Mouse (Mus musculus) C2C12 (cell line): ENCODE results near the gene Aif1l. TPM values are rescaled to one million over a fixed set of nuclear protein-coding genes. Genes with fewer than 3 reads are reported as not detected.

ENCODE experiments used
- H3K27me3 ChIP-seq: one replicate; pipeline ENCODE4 v1.6.1; 2011; ENCODE audit not compliant: control insufficient read depth, insufficient read depth, insufficient read length
- H3K36me3 ChIP-seq: one replicate; pipeline ENCODE4 v1.6.1; 2011; ENCODE audit not compliant: control insufficient read depth, insufficient read depth
- H3K4me3 ChIP-seq: one replicate; pipeline ENCODE4 v1.5.1; 2011; ENCODE audit warnings: mild to moderate bottlenecking, control low read depth; ENCODE audit not compliant: poor library complexity, insufficient read depth, severe bottlenecking
- H3K79me2 ChIP-seq: one replicate; pipeline ENCODE4 v1.6.1; 2011; ENCODE audit not compliant: control insufficient read depth, insufficient read depth
- H3K79me3 ChIP-seq: one replicate; pipeline ENCODE4 v1.6.1; 2011; ENCODE audit warnings: low read depth, control low read depth
- H3ac ChIP-seq: one replicate; pipeline ENCODE3; 2011; ENCODE audit warnings: low read depth; ENCODE audit not compliant: control insufficient read depth, insufficient read length
- CEBPB ChIP-seq: IDR thresholded peaks from one replicate; pipeline ENCODE4 v1.6.1; 2011; ENCODE audit warnings: low read depth, mild to moderate bottlenecking, control low read depth, moderate library complexity
- CTCF ChIP-seq: IDR thresholded peaks from one replicate; pipeline ENCODE4 v1.5.1; 2011; ENCODE audit not compliant: control insufficient read depth, insufficient read depth, insufficient read length
- FOSL1 ChIP-seq: IDR thresholded peaks from one replicate; pipeline ENCODE4 v1.8.0; 2011; ENCODE audit warnings: mild to moderate bottlenecking, low read length; ENCODE audit not compliant: poor library complexity, insufficient read depth, severe bottlenecking
- MAX ChIP-seq: IDR thresholded peaks from one replicate; pipeline ENCODE4 v1.6.1; 2011; ENCODE audit warnings: mild to moderate bottlenecking, control low read depth
- MYOD1 ChIP-seq: IDR thresholded peaks from one replicate; pipeline ENCODE4 v1.6.1; 2011; ENCODE audit warnings: low read depth; ENCODE audit not compliant: control insufficient read depth, insufficient read length
- MYOG ChIP-seq: IDR thresholded peaks from one replicate; pipeline ENCODE4 v1.6.1; 2011; ENCODE audit not compliant: control insufficient read depth, insufficient read length; ENCODE audit errors: extremely low read depth
- USF1 ChIP-seq: IDR thresholded peaks from one replicate; pipeline ENCODE4 v1.6.1; 2011; ENCODE audit warnings: low read depth, mild to moderate bottlenecking, control low read depth, moderate library complexity
- polyA plus RNA-seq: library from polyadenylated mRNA; unstranded; fragments of >200 nt; fragmentation: generic; extraction: Trizol; gene quantifications from one replicate; pipeline ENCODE4 v1.2.1, GENCODE M21; 2012; ENCODE audit warnings: missing spikeins

The Aif1l gene
- polyA plus RNA-seq, 1 experiment: 55.4 TPM

DNA sequence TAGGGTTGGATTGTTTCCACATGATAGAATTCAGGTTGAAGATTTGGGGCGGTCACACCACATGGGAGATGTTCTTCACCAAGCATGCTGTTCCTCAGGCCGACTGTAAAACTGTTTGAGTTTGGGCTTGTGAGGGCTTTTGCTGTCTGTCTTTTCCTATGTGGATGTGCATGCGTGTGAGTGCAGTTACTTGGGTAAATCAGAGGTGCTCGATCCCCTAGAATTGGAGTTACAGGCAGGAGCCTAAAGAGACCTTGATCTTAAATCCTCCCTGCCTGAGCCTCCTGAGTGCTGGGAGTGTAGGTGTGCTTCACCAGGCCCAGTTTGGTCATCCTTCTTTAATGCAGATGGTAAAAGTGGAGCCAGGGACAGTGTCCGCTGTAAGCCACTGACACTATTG, 47.6 kb downstream of the Aif1l start:
- Histone ChIP-seq H3K36me3 (peaks cover 91% of the 10 kb centered on the region), H3K4me3 (no peak overlapping the region), H3K27me3 (no peaks in the 10 kb centered on the region), H3ac (no peak overlapping the region), H3K79me2 (no peaks in the 10 kb centered on the region), H3K79me3 (peaks cover 1% of the 10 kb centered on the region)
- TF ChIP-seq MYOD1 (no peak), CTCF (no peak), CEBPB (no peak)

DNA sequence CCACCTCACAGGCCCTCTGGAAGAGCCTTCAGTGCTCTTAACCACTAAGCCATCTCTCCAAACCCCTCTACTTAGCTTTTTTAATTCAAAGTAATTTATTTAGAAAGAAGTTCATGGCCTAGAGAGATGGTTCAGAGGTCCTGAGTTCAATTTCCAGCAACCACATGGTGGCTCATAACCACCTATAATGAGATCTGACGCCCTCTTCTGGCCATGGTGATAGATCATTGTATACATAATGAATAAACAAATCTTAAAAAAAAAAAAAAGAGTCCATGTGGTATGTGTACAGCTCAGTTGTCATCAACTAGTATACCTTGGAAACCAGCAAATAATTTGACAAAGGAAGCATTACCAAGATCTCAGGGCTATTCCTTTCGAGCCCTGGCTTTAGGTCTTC, 48.5 kb downstream of the Aif1l start:
- Histone ChIP-seq H3K36me3 (peaks cover 91% of the 10 kb centered on the region), H3K27me3 (no peaks in the 10 kb centered on the region)
- TF ChIP-seq CEBPB: no peak
- no peak for TF ChIP-seq MAX
- no peak for TF ChIP-seq MYOG
- TF ChIP-seq USF1: no peak
- TF ChIP-seq MYOD1: no peak
- no peak for TF ChIP-seq CTCF
- no peak for TF ChIP-seq FOSL1

DNA sequence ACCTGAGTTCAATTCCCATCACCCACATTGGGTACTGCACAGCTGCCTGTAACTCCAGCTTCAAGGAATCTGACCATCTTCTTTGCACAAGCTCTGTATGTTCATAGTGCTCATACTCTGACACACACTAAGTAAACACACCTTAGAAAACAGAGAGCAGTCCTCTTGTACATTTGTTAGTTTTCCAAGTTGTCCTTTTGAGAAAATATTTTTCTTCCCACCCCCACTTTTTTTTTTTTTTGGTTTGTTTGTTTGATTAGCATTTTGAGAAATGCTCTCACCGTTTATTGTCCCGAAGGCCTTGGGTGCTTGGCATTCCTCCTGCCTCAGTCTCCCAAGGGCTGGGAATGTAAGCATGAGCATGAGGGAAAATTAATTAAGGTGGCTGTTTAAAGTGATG, 58.4 kb downstream of the Aif1l start:
- H3K79me3 ChIP-seq: no peaks in the 10 kb centered on the region
- H3K4me3 ChIP-seq: no peak overlapping the region
- no peak for TF ChIP-seq MYOG
- TF ChIP-seq MYOD1: no peak
- TF ChIP-seq USF1: no peak
- no peak for TF ChIP-seq MAX
- no peak for TF ChIP-seq FOSL1
- no peak for TF ChIP-seq CTCF
- no peak for TF ChIP-seq CEBPB
- no peaks in the 10 kb centered on the region for H3K79me2 ChIP-seq
- peaks cover 87% of the 10 kb centered on the region for H3K36me3 ChIP-seq
- H3K27me3 ChIP-seq: no peaks in the 10 kb centered on the region
- no peak overlapping the region for H3ac ChIP-seq

More for the DNA sequence above, 48.5 kb downstream of the Aif1l start:
- Histone ChIP-seq H3ac (no peak overlapping the region), H3K79me3 (peaks cover 1% of the 10 kb centered on the region), H3K4me3 (no peak overlapping the region), H3K79me2 (no peaks in the 10 kb centered on the region)

DNA sequence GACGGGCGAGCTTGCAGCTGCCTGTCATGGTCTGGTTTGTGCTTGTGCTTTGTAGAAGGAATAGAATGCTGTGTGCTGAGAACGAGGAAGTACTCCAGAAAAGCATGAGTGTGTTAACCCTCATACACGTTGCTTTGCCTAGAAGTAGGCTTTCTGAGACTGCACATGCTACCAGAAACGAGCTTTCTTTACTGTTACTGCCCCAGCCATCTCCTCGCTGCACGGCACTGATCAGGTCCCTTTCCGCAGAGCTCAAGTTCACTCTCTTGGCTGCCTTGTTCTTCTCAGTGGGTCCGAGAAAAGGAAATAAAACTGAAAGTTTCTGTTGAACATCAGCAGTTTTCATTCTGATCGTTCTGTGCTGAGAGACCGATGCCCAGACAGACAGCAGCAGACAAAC, 58.8 kb downstream of the Aif1l start:
- TF ChIP-seq MYOG (no peak), FOSL1 (no peak), MAX (no peak), CTCF (no peak), MYOD1 (no peak), CEBPB (no peak), USF1 (no peak)
- no peak overlapping the region for H3K4me3 ChIP-seq
- no peaks in the 10 kb centered on the region for H3K79me3 ChIP-seq
- H3ac ChIP-seq: no peak overlapping the region
- no peaks in the 10 kb centered on the region for H3K27me3 ChIP-seq
- H3K79me2 ChIP-seq: no peaks in the 10 kb centered on the region
- peaks cover 87% of the 10 kb centered on the region for H3K36me3 ChIP-seq

DNA sequence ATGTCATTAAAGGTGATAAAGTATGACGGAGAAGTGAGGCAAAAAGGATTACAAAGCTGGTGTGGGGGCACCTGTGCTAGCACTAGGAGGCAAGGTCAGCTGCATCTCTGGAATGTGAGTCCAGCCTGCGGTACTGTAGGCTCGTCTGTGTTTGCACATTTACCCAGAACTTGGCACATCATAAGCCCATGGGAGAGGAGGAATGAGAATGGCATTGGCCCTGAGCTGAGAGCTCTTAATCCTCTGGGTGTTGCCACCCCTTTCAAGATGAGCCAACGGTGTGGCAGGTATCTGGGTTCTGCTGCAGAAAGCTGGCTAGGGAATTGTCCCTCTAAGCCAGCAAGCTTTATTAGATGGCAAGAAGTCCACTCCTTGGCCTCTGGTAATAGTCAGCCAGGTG, 69.8 kb downstream of the Aif1l start:
- Histone ChIP-seq H3K79me3 (no peaks in the 10 kb centered on the region), H3ac (no peak overlapping the region), H3K27me3 (no peaks in the 10 kb centered on the region), H3K4me3 (no peak overlapping the region), H3K79me2 (no peaks in the 10 kb centered on the region), H3K36me3 (peaks cover 97% of the 10 kb centered on the region)
- TF ChIP-seq MYOG (no peak), FOSL1 (no peak), USF1 (no peak), MAX (no peak), CEBPB (no peak), MYOD1 (no peak), CTCF (no peak)

DNA sequence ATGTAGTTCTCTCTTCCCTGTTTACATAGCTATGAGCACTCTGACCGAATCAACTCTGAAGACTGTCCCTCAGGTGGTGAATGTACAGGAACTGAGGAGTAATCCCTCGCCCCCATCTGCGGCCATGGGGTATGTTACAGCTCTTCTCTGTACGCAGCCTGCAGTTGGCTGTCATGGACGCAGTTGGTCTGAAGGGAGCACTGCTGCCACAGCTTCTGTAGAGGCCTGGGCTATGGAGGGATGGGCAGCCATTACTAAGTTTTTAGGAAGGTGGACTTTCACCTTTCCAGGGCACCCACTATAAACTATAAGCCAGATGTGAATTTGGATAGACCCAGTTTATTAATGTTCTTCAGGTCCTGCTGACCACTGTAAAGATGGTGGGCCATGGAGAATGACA, 70.3 kb downstream of the Aif1l start:
- H3K36me3 ChIP-seq: peaks cover 97% of the 10 kb centered on the region
- H3K27me3 ChIP-seq: no peaks in the 10 kb centered on the region
- no peak overlapping the region for H3K4me3 ChIP-seq
- no peaks in the 10 kb centered on the region for H3K79me2 ChIP-seq
- TF ChIP-seq USF1 (no peak), MYOG (no peak), FOSL1 (no peak), MAX (no peak), CEBPB (no peak), MYOD1 (no peak), CTCF (no peak)
- no peak overlapping the region for H3ac ChIP-seq
- no peaks in the 10 kb centered on the region for H3K79me3 ChIP-seq

Other genes with a start within 250 kb of the Aif1l start
- gene Qrfp, start 139.6 kb upstream of the Aif1l start, polyA plus RNA-seq: 4.1 TPM
- 1.1 TPM for gene Fibcd1, start 104.1 kb upstream of the Aif1l start, polyA plus RNA-seq
- gene Lamc3, start 62.8 kb upstream of the Aif1l start, polyA plus RNA-seq: 0.02 TPM
- 42.2 TPM for gene Nup214, start 24.3 kb downstream of the Aif1l start, polyA plus RNA-seq
- not detected for gene Fam78a, start 134.7 kb downstream of the Aif1l start, polyA plus RNA-seq
- gene Plpp7, start 145.4 kb downstream of the Aif1l start, polyA plus RNA-seq: 0.47 TPM
- 45.0 TPM for gene Prrc2b, start 200.9 kb downstream of the Aif1l start, polyA plus RNA-seq